Mouse (Mus musculus) liver, embryonic 14.5 days (tissue): Measurements from ENCODE around the gene Gm45062. TPM values are rescaled to one million over a fixed set of nuclear protein-coding genes. Genes with fewer than 3 reads are reported as not detected.

Source experiments
- ATAC-seq: fragments of 200-750 bp; cut with Nextera tagmentation; 2 replicates; pipeline ENCODE4 v1.8.0; 2017; ENCODE audit warnings: moderate number of reproducible peaks, mild to moderate bottlenecking, moderate library complexity; ENCODE audit not compliant: insufficient read depth
- DNase-seq, 3 experiments: peaks; one replicate each; pipeline ENCODE4 v3.0.0-alpha.2; 2012 to 2013; ENCODE audit warnings: low read depth in 3 of 3, low spot score in 3 of 3
- H3K27ac ChIP-seq: fragments of 300-500 bp; sonication (generic); 2 replicates; pipeline ENCODE4 v1.5.1; 2014; ENCODE audit warnings: moderate library complexity, mild to moderate bottlenecking, control low read depth, inconsistent platforms
- H3K27me3 ChIP-seq: fragments of 300-500 bp; sonication (generic); 2 replicates; pipeline ENCODE4 v1.6.1; 2014; ENCODE audit warnings: mild to moderate bottlenecking, low read length, moderate library complexity; ENCODE audit not compliant: control insufficient read depth, insufficient read depth
- H3K36me3 ChIP-seq: fragments of 300-500 bp; sonication (generic); replicated peaks from 2 replicates; pipeline ENCODE4 v1.6.1; 2014; ENCODE audit warnings: low read depth; ENCODE audit not compliant: control insufficient read depth, insufficient read depth
- H3K4me1 ChIP-seq, 2 experiments: fragments of 200-500 bp in 1 of 2; fragments of 300-500 bp in 1 of 2; sonication (generic) in 1 of 2; replicated peaks; 2 replicates each; pipeline ENCODE4 v1.6.1; 2012 to 2014; ENCODE audit warnings: antibody characterized with exemption in 1 of 2, inconsistent platforms in 1 of 2, low read length in 1 of 2; ENCODE audit not compliant: control insufficient read depth in 2 of 2, insufficient read depth in 2 of 2
- H3K4me2 ChIP-seq: fragments of 300-500 bp; sonication (generic); 2 replicates; pipeline ENCODE4 v1.6.1; 2014; ENCODE audit warnings: low read depth, mild to moderate bottlenecking, control low read depth, moderate library complexity
- H3K4me3 ChIP-seq, 2 experiments: fragments of 200-500 bp in 1 of 2; fragments of 300-500 bp in 1 of 2; sonication (generic) in 1 of 2; 2 replicates each; pipeline ENCODE4 v1.5.1; 2012 to 2014; ENCODE audit warnings: low read depth in 2 of 2, low read length in 2 of 2, mild to moderate bottlenecking in 2 of 2, control low read depth in 1 of 2, inconsistent platforms in 1 of 2, moderate library complexity in 1 of 2; ENCODE audit not compliant: insufficient read depth in 1 of 2
- H3K9ac ChIP-seq: fragments of 300-500 bp; sonication (generic); replicated peaks from 2 replicates; pipeline ENCODE4 v1.6.1; 2014; ENCODE audit warnings: mild to moderate bottlenecking, control low read depth, moderate library complexity
- H3K9me3 ChIP-seq: fragments of 300-500 bp; sonication (generic); 2 replicates; pipeline ENCODE4 v1.6.1; 2016; ENCODE audit warnings: low read length, mixed read lengths; ENCODE audit not compliant: control insufficient read depth
- CTCF ChIP-seq: IDR thresholded peaks from 2 replicates; pipeline ENCODE4 v1.5.1; 2016; ENCODE audit warnings: antibody characterized with exemption, low read depth, control low read depth
- EP300 ChIP-seq: IDR thresholded peaks from 2 replicates; pipeline ENCODE4 v1.6.1; 2016; ENCODE audit warnings: antibody characterized with exemption, low read depth
- WGBS: fragments of 180-500 bp; shearing (Covaris S2); extraction: QIAGEN DNeasy Blood & Tissue Kit; methylation state at CpG from one replicate; pipeline ENCODE4 v1.1.7; 2014; ENCODE audit not compliant: insufficient replicate concordance; 5-methylcytosine and 5-hydroxymethylcytosine counted together
- polyA plus RNA-seq, 2 experiments: library from polyadenylated mRNA; depleted of rRNA in 1 of 2; stranded (reverse) in 1 of 2; unstranded in 1 of 2; fragments of >200 nt; fragmentation: Nextera tagmentation in 1 of 2; extraction: Ambion mirVana in 1 of 2; gene quantifications; 2 replicates each; pipeline versions ENCODE4 v1.2.1 to v1.2.3; 2012 to 2014

The Gm45062 gene
- polyA plus RNA-seq, 2 experiments: 0.86 to 1.9 TPM

- no peak for ATAC-seq
- 73% methylated on average over 1 of the region's 1 CpGs for WGBS
- Histone ChIP-seq H3K36me3 (no peaks in the 10 kb centered on the region), H3K27me3 (no peaks in the 10 kb centered on the region), H3K4me2 (no peak overlapping the region), H3K4me3 (no peak overlapping the region), H3K9me3 (no peaks in the 10 kb centered on the region), H3K9ac (no peak overlapping the region), H3K27ac (no peak overlapping the region), H3K4me1 (peaks cover 23 to 34% of the 10 kb centered on the region in 2 experiments)
- TF ChIP-seq EP300: no peak
- no peak for TF ChIP-seq CTCF
- no peak for DNase-seq
Measured at GRCm38 (mm10) chr6:8348344-8348743, 89.1 kb downstream of the Gm45062 start.

DNA sequence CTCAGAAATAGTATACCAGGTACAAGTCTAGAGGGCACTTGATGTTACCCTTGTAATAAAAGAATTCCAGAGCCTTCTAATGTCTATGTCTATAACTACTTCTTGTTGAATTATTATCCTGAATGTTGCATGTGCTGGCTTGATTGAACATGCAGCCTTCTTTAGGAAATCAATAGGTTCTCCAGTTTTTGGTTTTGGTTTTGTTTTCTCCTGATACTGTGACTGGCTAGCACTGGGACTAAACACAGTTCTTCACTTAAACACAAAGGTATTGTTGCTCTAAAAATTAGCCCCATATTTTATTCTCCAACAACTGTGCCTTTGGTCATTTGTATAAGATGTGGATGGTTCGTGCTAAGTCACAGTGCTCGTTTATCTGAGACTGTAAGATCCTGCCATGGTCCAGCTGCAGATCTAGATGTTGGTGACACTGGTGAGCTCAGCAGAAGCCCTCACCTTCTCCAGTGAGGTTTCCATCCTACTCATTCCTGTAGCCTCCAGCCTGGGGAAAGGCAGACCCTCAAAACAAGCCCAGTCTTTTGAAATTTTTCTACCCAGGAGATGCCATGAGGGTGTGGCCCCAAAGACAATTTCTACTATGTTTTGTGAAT, 89.9 kb downstream of the Gm45062 start:
- peak overlapping the region; percentile 21; the same call in 1 of the 2 replicates for H3K27ac ChIP-seq
- 45% methylated on average over 2 of the region's 2 CpGs for WGBS
- H3K9ac ChIP-seq: 0 out of 2 replicates have a peak overlapping the region, but pooled peaks have one; percentile 29
- H3K4me2 ChIP-seq: peak overlapping the region; percentile 48
- ATAC-seq (peak; percentile 67; the same call in 1 of the 2 replicates), DNase-seq (peak in 2 of 3 experiments; percentile 46 to 55)
- no peaks in the 10 kb centered on the region for H3K9me3 ChIP-seq
- no peaks in the 10 kb centered on the region for H3K27me3 ChIP-seq
- no peak overlapping the region for H3K4me3 ChIP-seq
- peaks cover 15 to 28% of the 10 kb centered on the region in 2 experiments for H3K4me1 ChIP-seq
- TF ChIP-seq EP300: peak; percentile 51
- TF ChIP-seq CTCF: no peak
- H3K36me3 ChIP-seq: no peaks in the 10 kb centered on the region

DNA sequence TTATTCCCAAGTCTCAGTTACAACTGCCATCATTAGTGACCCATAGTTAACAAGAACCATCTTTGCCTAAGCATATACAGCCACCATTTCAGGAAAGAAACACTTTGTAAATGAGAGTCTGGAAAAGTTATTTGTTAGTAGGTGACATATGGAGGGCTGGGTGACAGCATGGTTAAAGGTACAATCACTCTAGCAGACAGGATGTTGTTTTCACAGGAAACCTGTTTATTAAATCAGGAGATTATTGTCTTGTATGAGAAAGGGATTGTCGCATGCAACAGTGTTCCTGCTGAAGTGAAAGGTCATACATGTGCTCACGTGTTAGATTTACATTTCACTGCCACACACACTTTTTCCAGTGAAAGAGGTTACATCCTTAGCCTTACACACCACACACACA, 92.3 kb downstream of the Gm45062 start:
- Histone ChIP-seq H3K27me3 (no peaks in the 10 kb centered on the region), H3K36me3 (no peaks in the 10 kb centered on the region), H3K4me2 (no peak overlapping the region), H3K9ac (no peak overlapping the region), H3K4me1 (peaks cover 2 to 14% of the 10 kb centered on the region in 2 experiments), H3K9me3 (no peaks in the 10 kb centered on the region), H3K4me3 (no peak overlapping the region), H3K27ac (no peak overlapping the region)
- TF ChIP-seq EP300 (no peak), CTCF (no peak)
- 73% methylated on average over 2 of the region's 2 CpGs for WGBS
- DNase-seq (no peak), ATAC-seq (no peak)

- Histone ChIP-seq H3K4me1 (peaks cover 2 to 11% of the 10 kb centered on the region in 2 experiments), H3K9me3 (no peaks in the 10 kb centered on the region), H3K36me3 (no peaks in the 10 kb centered on the region), H3K27me3 (no peaks in the 10 kb centered on the region), H3K9ac (no peak overlapping the region), H3K4me3 (no peak overlapping the region), H3K4me2 (no peak overlapping the region), H3K27ac (no peak overlapping the region)
- WGBS: 72% methylated on average over 12 of the region's 12 CpGs
- no peak for DNase-seq
- no peak for ATAC-seq
- no peak for TF ChIP-seq EP300
- no peak for TF ChIP-seq CTCF
Measured at GRCm38 (mm10) chr6:8352533-8353168, 93.4 kb downstream of the Gm45062 start.

DNA sequence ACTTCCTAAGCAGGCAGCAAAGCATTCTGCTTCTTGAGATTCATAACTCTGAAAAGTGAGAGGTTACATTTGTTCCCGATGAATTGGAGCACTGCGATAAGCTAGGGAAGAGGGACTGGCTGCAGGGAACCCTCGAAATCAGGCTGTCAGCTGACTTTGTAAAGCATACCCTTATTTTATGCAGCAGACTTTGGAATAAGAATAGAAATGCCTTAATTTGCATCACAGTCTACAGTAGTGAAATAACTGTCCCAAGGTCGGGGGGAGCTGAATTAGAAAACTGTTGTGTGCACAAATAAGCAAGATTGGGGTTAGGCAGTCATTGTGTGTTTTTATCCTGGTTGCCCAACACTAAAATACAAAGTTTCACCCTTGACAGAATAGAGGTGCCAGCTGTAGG, 94.2 kb downstream of the Gm45062 start:
- no peak for TF ChIP-seq EP300
- TF ChIP-seq CTCF: no peak
- ATAC-seq (no peak), DNase-seq (no peak)
- Histone ChIP-seq H3K27me3 (no peaks in the 10 kb centered on the region), H3K4me2 (no peak overlapping the region), H3K4me3 (no peak overlapping the region), H3K36me3 (no peaks in the 10 kb centered on the region), H3K4me1 (peaks cover 2 to 11% of the 10 kb centered on the region in 2 experiments), H3K9ac (no peak overlapping the region), H3K27ac (no peak overlapping the region), H3K9me3 (no peaks in the 10 kb centered on the region)
- 82% methylated on average over 4 of the region's 4 CpGs for WGBS
